Mouse (Mus musculus) spleen, adult 2 months (tissue): ENCODE results near the gene Ube2m. TPM values are rescaled to one million over a fixed set of nuclear protein-coding genes. Genes with fewer than 3 reads are reported as not detected.

Source experiments
- DNase-seq, 2 experiments: peaks; one replicate each; pipeline versions ENCODE4 v3.0.0 to v3.0.0-alpha.2; 2012 to 2021; ENCODE audit warnings: low spot score in 2 of 2, low read depth in 1 of 2
- H3K27ac ChIP-seq: fragments of 200-500 bp; 2 replicates; pipeline ENCODE4 v1.5.1; 2012; ENCODE audit warnings: low read length, inconsistent platforms; ENCODE audit not compliant: insufficient read depth
- H3K27me3 ChIP-seq: fragments of 200-500 bp; 2 replicates; pipeline ENCODE4 v1.6.1; 2012; ENCODE audit warnings: mild to moderate bottlenecking, moderate library complexity, low read length, inconsistent platforms; ENCODE audit not compliant: control insufficient read depth, insufficient read depth
- H3K36me3 ChIP-seq: fragments of 200-500 bp; 2 replicates; pipeline ENCODE4 v1.6.1; 2012; ENCODE audit warnings: mild to moderate bottlenecking, low read length, inconsistent platforms; ENCODE audit not compliant: control insufficient read depth, insufficient read depth
- H3K4me1 ChIP-seq: fragments of 200-500 bp; 2 replicates; pipeline ENCODE4 v1.6.1; 2011; ENCODE audit warnings: inconsistent platforms; ENCODE audit not compliant: control insufficient read depth, insufficient read depth, insufficient read length
- H3K4me3 ChIP-seq: fragments of 200-500 bp; 2 replicates; pipeline ENCODE4 v1.5.1; 2011; ENCODE audit warnings: mild to moderate bottlenecking, inconsistent platforms; ENCODE audit not compliant: insufficient read depth, insufficient read length; ENCODE audit errors: extremely low read depth
- CTCF ChIP-seq: fragments of 200-500 bp; IDR thresholded peaks from 2 replicates; pipeline ENCODE4 v1.5.1; 2011; ENCODE audit warnings: mild to moderate bottlenecking, inconsistent platforms; ENCODE audit not compliant: insufficient read depth, insufficient read length, insufficient replicate concordance; ENCODE audit errors: extremely low read depth
- POLR2A ChIP-seq: fragments of 200-500 bp; IDR thresholded peaks from 2 replicates; pipeline ENCODE4 v1.6.1; 2011; ENCODE audit warnings: low read depth, low read length, inconsistent platforms
- WGBS: fragments of 180-500 bp; shearing (Covaris S2); methylation state at CpG from one replicate; pipeline ENCODE4 v1.1.7; 2018; 5-methylcytosine and 5-hydroxymethylcytosine counted together
- polyA plus RNA-seq: library from polyadenylated mRNA; depleted of rRNA; stranded (reverse); fragments of >200 nt; gene quantifications from 2 replicates; pipeline ENCODE4 v1.2.3, GENCODE M21; 2012

Gene Ube2m
- polyA plus RNA-seq, 1 experiment, result 62.7 TPM

GRCm38 (mm10) chr7:13025511-13026112 is 12.5 kb downstream of the Ube2m start:
- 37% methylated on average over 4 of the region's 4 CpGs for WGBS
- Histone ChIP-seq H3K4me3 (peak overlapping the region; percentile 90; the same call in 1 of the 2 replicates), H3K36me3 (peaks cover 31% of the 10 kb centered on the region), H3K4me1 (peaks cover 8% of the 10 kb centered on the region; the same call in 1 of the 2 replicates), H3K27ac (no peak overlapping the region), H3K27me3 (no peaks in the 10 kb centered on the region)
- TF ChIP-seq POLR2A (no peak), CTCF (no peak)
- no peak for DNase-seq

- no peak for TF ChIP-seq POLR2A
- no peak for TF ChIP-seq CTCF
- H3K27me3 ChIP-seq, result no peaks in the 10 kb centered on the region
- peaks cover 8% of the 10 kb centered on the region; the same call in 1 of the 2 replicates for H3K4me1 ChIP-seq
- H3K36me3 ChIP-seq, result peaks cover 24% of the 10 kb centered on the region
- under 1% methylated on average over 39 of the region's 44 CpGs for WGBS
- peak in 1 of 2 experiments; percentile 59 for DNase-seq
- peak overlapping the region; percentile 92 for H3K27ac ChIP-seq
- H3K4me3 ChIP-seq, result peak overlapping the region; percentile 90
These were observed 13.3 kb downstream of the Ube2m start for GRCm38 (mm10) chr7:13024805-13025204.

DNA sequence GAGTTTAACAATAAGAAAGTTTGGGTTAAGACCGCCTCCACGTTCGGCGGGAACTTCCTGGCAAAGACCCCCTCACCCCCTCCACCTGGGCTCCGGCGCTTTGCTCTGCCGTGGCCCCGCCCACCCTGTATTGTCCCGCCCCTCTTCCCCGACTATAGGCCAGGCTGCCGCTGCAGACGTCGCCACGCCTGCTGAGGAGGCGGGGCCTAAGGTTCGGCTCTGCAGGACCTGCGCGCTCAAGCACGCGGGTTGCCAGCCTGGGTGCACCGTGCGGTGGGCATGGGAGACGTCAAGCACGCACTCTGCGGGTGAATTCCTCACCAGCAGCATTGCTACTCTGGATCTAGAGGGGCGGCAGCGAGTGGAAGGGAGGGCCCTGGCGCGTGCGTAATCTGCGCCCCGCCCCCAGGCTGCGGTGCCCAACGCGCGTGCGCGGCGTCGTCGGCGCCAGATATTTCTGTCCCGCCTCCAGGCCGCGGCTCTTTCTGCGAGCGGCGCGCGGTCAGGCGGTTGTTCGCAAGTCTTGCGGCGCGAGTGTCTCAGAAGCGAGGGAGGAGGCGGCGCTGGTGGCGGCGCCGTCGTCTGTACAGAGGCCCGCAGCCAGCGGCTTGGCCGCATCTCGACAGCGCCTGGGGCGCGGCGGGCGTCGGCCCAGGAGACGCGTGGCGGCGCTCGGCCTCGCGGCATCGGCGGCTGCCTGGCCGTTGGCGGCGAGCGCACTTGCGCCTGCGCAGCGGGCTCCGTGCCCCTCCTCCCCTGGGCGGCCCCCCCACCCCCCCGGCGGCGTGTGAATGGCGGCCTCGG is 13.9 kb downstream of the Ube2m start:
- WGBS, result under 1% methylated on average over 86 of the region's 95 CpGs
- H3K36me3 ChIP-seq, result peaks cover 19% of the 10 kb centered on the region
- peak; percentile 87 to 89 for DNase-seq
- TF ChIP-seq CTCF (no peak), POLR2A (peak; percentile 84)
- H3K4me3 ChIP-seq, result peak overlapping the region; percentile 90
- peaks cover 8% of the 10 kb centered on the region; the same call in 1 of the 2 replicates for H3K4me1 ChIP-seq
- H3K27me3 ChIP-seq, result no peaks in the 10 kb centered on the region
- H3K27ac ChIP-seq, result peak overlapping the region; percentile 92

GRCm38 (mm10) chr7:13022773-13023535 is 15.1 kb downstream of the Ube2m start:
- DNase-seq, result peak in 1 of 2 experiments; percentile 70
- H3K27me3 ChIP-seq, result no peaks in the 10 kb centered on the region
- WGBS, result 4% methylated on average over 30 of the region's 31 CpGs
- peak overlapping the region; percentile 4; the same call in 1 of the 2 replicates for H3K27ac ChIP-seq
- TF ChIP-seq POLR2A (no peak), CTCF (no peak)
- peaks cover 8% of the 10 kb centered on the region; the same call in 1 of the 2 replicates for H3K4me1 ChIP-seq
- peaks cover 7% of the 10 kb centered on the region for H3K36me3 ChIP-seq
- H3K4me3 ChIP-seq, result peak overlapping the region; percentile 55

GRCm38 (mm10) chr7:13015217-13015616 is 22.9 kb downstream of the Ube2m start:
- Histone ChIP-seq H3K36me3 (no peaks in the 10 kb centered on the region), H3K4me3 (no peak overlapping the region), H3K4me1 (peaks cover 4% of the 10 kb centered on the region; the same call in 1 of the 2 replicates), H3K27ac (no peak overlapping the region), H3K27me3 (no peaks in the 10 kb centered on the region)
- 89% methylated on average over 1 of the region's 1 CpGs for WGBS
- no peak for DNase-seq
- TF ChIP-seq POLR2A, result no peak
- no peak for TF ChIP-seq CTCF

DNA sequence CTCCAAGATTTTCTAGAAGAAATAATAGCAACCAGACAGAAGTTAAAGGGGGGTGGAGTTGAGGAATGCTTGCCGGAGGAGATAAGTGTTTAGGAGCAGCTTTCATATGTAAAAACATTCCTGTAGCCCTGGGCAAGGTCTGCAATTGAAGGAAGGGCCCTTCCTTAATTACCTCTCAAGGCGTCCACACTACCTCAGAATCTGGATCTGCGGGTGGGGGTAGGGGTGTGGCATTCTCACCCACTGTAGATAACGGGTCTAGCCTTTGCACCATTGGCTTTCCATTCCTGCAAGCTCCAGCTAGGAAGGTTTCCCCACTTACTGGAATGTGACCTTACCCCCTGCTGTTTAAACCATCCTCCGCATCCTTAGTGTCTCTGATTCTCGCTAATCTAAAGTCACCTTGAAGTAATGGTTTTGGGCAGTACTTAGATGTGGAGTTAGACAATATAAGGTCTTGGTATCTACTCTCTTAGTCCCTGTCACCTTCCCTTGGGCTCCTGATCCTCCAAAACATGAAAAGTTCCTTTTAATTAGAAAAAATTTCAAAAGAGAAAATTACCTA is 23.7 kb downstream of the Ube2m start:
- no peaks in the 10 kb centered on the region for H3K36me3 ChIP-seq
- H3K27ac ChIP-seq, result no peak overlapping the region
- TF ChIP-seq POLR2A (no peak), CTCF (no peak)
- DNase-seq, result no peak
- peaks cover 5% of the 10 kb centered on the region; the same call in 1 of the 2 replicates for H3K4me1 ChIP-seq
- no peaks in the 10 kb centered on the region for H3K27me3 ChIP-seq
- WGBS, result 83% methylated on average over 6 of the region's 6 CpGs
- no peak overlapping the region for H3K4me3 ChIP-seq
